Mouse (Mus musculus) hindbrain, embryonic 14.5 days (tissue): ENCODE measurements around the gene Vash1. TPM values are rescaled to one million over a fixed set of nuclear protein-coding genes. Genes with fewer than 3 reads are reported as not detected.
A peak's percentile ranks its signal among the peaks of the same experiment; 100 is the strongest.

Experiments used
- ATAC-seq: fragments of 200-750 bp; cut with Nextera tagmentation; 2 replicates; pipeline ENCODE4 v1.8.0; 2017; ENCODE audit warnings: moderate number of reproducible peaks, mild to moderate bottlenecking, moderate TSS enrichment, moderate library complexity; ENCODE audit not compliant: low FRiP score
- DNase-seq: peaks from one replicate; pipeline ENCODE4 v3.0.0-alpha.2; 2015; ENCODE audit warnings: low spot score
- H3K27ac ChIP-seq: fragments of 300-500 bp; sonication (generic); 2 replicates; pipeline ENCODE4 v1.5.1; 2014; ENCODE audit warnings: mild to moderate bottlenecking, moderate library complexity
- H3K27me3 ChIP-seq: fragments of 300-500 bp; sonication (generic); 2 replicates; pipeline ENCODE4 v1.6.1; 2014; ENCODE audit warnings: mild to moderate bottlenecking, low read length, mixed read lengths; ENCODE audit not compliant: control insufficient read depth, insufficient read depth
- H3K36me3 ChIP-seq: fragments of 300-500 bp; sonication (generic); replicated peaks from 2 replicates; pipeline ENCODE4 v1.6.1; 2014; ENCODE audit not compliant: control insufficient read depth, insufficient read depth
- H3K4me1 ChIP-seq: fragments of 300-500 bp; sonication (generic); replicated peaks from 2 replicates; pipeline ENCODE4 v1.6.1; 2014; ENCODE audit warnings: antibody characterized with exemption, low read length, mixed read lengths; ENCODE audit not compliant: control insufficient read depth, insufficient read depth
- H3K4me2 ChIP-seq: fragments of 300-500 bp; sonication (generic); replicated peaks from 2 replicates; pipeline ENCODE4 v1.6.1; 2014; ENCODE audit warnings: mild to moderate bottlenecking, moderate library complexity
- H3K4me3 ChIP-seq: fragments of 300-500 bp; sonication (generic); replicated peaks from 2 replicates; pipeline ENCODE4 v1.5.1; 2014; ENCODE audit warnings: mild to moderate bottlenecking, low read length
- H3K9ac ChIP-seq: fragments of 300-500 bp; sonication (generic); 2 replicates; pipeline ENCODE4 v1.6.1; 2014
- H3K9me3 ChIP-seq: fragments of 300-500 bp; sonication (generic); 2 replicates; pipeline ENCODE4 v1.6.1; 2016; ENCODE audit warnings: low read length; ENCODE audit not compliant: control insufficient read depth
- WGBS: fragments of 180-500 bp; shearing (Covaris S2); extraction: QIAGEN DNeasy Blood & Tissue Kit; methylation state at CpG from one replicate; pipeline ENCODE4 v1.1.7; 2014; 5-methylcytosine and 5-hydroxymethylcytosine counted together
- polyA plus RNA-seq: library from polyadenylated mRNA; unstranded; fragments of >200 nt; fragmentation: Nextera tagmentation; extraction: Ambion mirVana; gene quantifications from 2 replicates; pipeline ENCODE4 v1.2.1, GENCODE M21; 2014

The Vash1 gene
- polyA plus RNA-seq, 1 experiment from 2014 or later: 31.2 TPM

DNA sequence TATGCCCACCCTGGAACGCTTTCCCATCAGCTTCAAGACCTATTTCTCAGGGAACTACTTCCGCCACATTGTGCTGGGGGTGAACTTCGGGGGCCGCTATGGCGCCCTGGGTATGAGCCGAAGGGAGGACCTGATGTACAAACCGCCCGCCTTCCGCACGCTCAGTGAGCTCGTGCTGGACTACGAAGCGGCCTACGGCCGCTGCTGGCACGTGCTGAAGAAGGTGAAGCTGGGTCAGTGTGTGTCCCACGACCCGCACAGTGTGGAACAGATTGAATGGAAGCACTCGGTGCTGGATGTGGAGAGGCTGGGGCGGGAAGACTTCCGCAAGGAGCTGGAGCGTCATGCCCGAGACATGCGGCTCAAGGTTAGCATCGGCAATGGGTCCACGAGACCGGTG, 10.4 kb downstream of the Vash1 start:
- ATAC-seq (no peak), DNase-seq (no peak)
- no peaks in the 10 kb centered on the region for H3K9me3 ChIP-seq
- H3K4me2 ChIP-seq: no peak overlapping the region
- WGBS: 95% methylated on average over 27 of the region's 27 CpGs
- H3K4me1 ChIP-seq: no peaks in the 10 kb centered on the region
- no peak overlapping the region for H3K27ac ChIP-seq
- no peaks in the 10 kb centered on the region for H3K27me3 ChIP-seq
- H3K4me3 ChIP-seq: no peak overlapping the region
- H3K9ac ChIP-seq: no peak overlapping the region
- H3K36me3 ChIP-seq: peaks cover 79% of the 10 kb centered on the region

DNA sequence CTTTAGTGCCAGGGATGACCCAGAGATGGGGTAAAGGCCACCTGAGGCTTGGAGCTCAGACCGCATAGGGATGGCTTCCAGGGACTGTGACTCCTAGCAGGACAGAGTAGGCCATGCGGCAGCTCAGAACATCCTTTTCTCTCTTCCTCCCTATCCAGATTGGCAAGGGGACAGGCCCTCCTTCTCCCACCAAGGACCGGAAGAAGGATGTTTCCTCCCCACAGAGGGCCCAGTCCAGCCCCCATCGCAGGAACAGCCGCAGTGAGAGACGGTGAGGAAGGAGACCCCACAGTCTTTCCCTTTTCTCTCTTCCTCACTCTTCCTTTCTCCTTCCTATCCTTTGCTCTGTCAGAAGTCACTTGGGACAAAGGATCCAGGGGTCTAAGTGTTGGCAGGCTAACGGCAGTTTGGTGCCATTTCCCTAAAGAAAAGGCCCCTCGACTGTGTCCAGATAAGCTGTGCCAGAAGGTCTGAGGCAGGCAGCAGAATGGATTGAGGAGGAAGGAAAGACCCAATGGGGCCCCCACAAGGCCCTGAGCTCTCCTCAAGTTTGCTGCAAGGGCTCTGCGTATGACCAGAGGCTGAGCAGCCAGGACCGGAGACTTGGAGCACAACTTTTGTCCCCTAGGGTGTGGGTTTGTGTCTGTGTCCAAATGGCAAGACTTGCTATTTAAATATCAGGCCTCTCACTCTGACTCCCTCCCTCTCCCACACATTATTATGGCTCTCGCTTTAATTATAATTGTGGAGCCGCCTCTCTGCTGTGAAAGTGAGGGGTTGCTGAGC, 12.4 kb downstream of the Vash1 start:
- ATAC-seq (no peak), DNase-seq (no peak)
- Histone ChIP-seq H3K36me3 (peaks cover 88% of the 10 kb centered on the region), H3K9me3 (no peaks in the 10 kb centered on the region), H3K27ac (no peak overlapping the region), H3K9ac (no peak overlapping the region), H3K4me2 (no peak overlapping the region), H3K4me1 (no peaks in the 10 kb centered on the region), H3K27me3 (no peaks in the 10 kb centered on the region), H3K4me3 (no peak overlapping the region)
- WGBS: 82% methylated on average over 12 of the region's 12 CpGs

DNA sequence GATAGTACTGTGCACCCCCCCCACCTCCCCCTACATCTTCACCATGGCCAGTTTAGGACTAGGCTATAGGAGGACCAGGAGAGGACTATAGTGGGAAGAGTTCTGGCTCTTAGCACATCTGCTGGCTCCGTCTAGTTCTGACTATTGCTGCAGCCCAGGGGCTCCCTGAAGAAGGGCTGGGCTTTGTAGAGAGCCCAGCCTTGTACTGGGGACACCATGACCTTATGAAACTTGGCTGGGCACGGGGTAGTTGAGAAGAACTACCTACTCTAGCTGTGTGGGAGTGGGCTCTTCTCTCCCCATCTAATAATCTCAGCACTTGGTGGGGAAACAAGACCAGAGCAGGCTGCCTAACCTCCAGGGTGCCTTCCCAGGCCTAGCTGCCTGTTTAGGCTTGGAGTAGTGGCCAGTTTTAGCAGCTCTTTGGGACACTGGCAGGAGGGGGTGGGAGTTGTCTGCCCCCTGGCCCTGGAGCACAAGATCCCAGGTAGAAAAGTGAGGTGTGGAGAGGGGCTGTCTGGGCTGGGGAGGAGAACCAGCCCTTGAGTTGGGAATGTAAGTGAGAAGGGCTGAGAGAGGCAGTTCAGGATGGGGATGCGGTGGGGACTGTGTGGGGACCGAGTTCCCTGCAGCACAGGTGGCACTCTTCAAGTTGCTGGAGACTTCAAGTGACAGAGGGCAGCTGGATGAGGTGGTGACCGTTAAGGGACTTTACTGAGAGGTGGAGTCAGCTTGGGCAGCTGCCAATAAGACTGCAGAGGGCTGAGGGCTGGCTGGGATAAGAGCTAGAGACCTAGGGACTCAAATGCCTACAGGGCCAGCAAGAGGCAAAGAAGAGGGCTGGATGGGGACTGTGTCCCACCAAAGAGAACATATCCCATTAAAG, 14.2 kb downstream of the Vash1 start:
- Histone ChIP-seq H3K27me3 (no peaks in the 10 kb centered on the region), H3K9ac (no peak overlapping the region), H3K27ac (no peak overlapping the region), H3K4me1 (no peaks in the 10 kb centered on the region), H3K4me3 (no peak overlapping the region), H3K36me3 (peaks cover 77% of the 10 kb centered on the region), H3K9me3 (no peaks in the 10 kb centered on the region), H3K4me2 (no peak overlapping the region)
- WGBS: 70% methylated on average over 5 of the region's 5 CpGs
- ATAC-seq: no peak
- DNase-seq: no peak

DNA sequence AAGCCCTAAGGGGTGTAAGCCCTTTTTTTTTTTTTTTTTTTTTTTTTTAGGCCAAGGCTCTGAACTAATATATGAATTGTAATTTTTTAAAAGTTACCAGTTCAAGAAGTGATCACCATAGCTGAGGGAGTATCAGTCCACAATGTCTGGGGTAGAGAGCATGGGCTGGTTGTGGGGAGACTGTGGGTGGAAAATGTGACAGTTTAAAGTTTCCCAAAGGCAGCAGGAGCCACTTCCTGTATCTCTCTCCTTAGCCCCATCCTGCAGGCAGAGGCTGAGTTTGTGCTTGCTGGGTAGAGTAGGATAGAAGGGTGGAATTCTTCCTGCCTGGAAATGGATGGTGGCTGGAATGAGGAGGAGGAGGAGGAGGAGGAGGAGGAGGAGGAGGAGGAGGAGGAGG, 14.9 kb downstream of the Vash1 start:
- no peak overlapping the region for H3K27ac ChIP-seq
- no peaks in the 10 kb centered on the region for H3K27me3 ChIP-seq
- H3K4me3 ChIP-seq: no peak overlapping the region
- H3K36me3 ChIP-seq: peaks cover 70% of the 10 kb centered on the region
- no peaks in the 10 kb centered on the region for H3K9me3 ChIP-seq
- H3K4me2 ChIP-seq: no peak overlapping the region
- no peak for DNase-seq
- ATAC-seq: no peak
- no peaks in the 10 kb centered on the region for H3K4me1 ChIP-seq
- H3K9ac ChIP-seq: no peak overlapping the region

DNA sequence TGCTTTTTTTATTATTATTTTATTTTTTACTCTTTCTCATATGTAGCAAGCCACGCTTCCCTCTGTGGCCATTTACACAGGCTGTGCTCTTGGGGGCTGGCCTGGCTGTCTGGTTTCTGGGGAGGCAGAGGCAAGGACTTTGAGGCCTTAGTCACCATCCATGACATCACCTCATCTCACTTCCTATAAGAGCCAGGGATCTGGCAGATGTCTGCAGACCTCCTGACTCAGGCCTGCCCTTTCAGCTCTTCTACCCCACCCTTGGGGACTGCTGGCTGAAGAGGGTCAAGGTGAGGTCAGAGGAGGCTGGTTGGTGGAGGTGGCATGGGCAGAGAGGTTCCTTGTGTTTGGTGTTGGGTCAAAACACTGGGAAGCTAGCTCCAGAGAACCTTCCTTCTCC, 15.9 kb downstream of the Vash1 start:
- Histone ChIP-seq H3K27me3 (no peaks in the 10 kb centered on the region), H3K4me3 (no peak overlapping the region), H3K4me2 (no peak overlapping the region), H3K9me3 (no peaks in the 10 kb centered on the region), H3K9ac (no peak overlapping the region), H3K4me1 (no peaks in the 10 kb centered on the region), H3K27ac (no peak overlapping the region), H3K36me3 (peaks cover 59% of the 10 kb centered on the region)
- DNase-seq: no peak
- no peak for ATAC-seq
- 82% methylated on average over 1 of the region's 1 CpGs for WGBS

DNA sequence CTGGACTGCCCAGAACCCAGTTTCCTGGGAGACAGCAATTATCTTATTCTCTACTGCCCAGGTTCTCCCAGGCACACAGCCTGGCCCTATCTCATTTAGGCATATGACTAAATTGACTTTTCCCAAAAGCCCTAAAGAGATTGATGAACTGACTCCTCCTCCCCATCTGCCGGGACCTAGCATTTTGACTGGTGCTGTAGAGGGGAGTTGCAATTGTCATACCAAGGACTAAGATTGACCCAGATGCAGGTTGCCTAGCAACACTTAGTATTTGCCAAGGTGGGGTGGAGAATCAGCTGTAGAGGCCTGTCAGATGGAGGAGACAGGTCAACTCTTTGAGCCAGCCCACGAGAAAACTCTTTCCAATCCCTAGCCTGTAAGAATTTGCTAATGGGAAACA, 19.5 kb downstream of the Vash1 start:
- DNase-seq (no peak), ATAC-seq (no peak)
- Histone ChIP-seq H3K9me3 (no peaks in the 10 kb centered on the region), H3K27ac (peak overlapping the region; percentile 81; the same call in 1 of the 2 replicates), H3K4me3 (no peak overlapping the region), H3K27me3 (no peaks in the 10 kb centered on the region), H3K9ac (no peak overlapping the region), H3K36me3 (peaks cover 27% of the 10 kb centered on the region), H3K4me1 (no peaks in the 10 kb centered on the region; the same call in 1 of the 2 replicates), H3K4me2 (no peak overlapping the region)
- 22% methylated on average over 2 of the region's 2 CpGs for WGBS

DNA sequence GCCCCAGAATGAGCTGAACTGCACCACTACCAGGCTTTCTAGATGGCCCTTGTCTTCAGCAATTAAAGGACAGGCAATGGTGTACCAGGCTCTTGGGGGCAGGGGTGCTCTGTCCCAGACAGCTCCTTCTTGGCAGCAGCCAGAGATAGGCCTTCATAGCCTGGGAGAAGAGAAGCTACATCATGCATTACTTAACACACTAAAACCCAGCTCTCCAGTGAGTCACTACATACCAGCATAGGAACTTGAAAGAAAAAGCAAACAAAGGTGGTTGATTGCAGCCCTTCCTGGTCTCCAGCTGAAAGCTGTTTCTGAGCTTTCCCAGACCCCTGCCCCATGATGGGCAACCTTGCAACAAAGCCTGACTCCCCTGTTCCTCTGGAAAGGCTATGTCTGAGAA, 20.0 kb downstream of the Vash1 start:
- peak overlapping the region; percentile 81 for H3K27ac ChIP-seq
- H3K4me2 ChIP-seq: no peak overlapping the region
- H3K4me1 ChIP-seq: no peaks in the 10 kb centered on the region; the same call in 1 of the 2 replicates
- H3K36me3 ChIP-seq: peaks cover 25% of the 10 kb centered on the region
- H3K4me3 ChIP-seq: no peak overlapping the region
- H3K9me3 ChIP-seq: no peaks in the 10 kb centered on the region
- no peak overlapping the region for H3K9ac ChIP-seq
- DNase-seq (no peak), ATAC-seq (no peak)
- no peaks in the 10 kb centered on the region for H3K27me3 ChIP-seq

DNA sequence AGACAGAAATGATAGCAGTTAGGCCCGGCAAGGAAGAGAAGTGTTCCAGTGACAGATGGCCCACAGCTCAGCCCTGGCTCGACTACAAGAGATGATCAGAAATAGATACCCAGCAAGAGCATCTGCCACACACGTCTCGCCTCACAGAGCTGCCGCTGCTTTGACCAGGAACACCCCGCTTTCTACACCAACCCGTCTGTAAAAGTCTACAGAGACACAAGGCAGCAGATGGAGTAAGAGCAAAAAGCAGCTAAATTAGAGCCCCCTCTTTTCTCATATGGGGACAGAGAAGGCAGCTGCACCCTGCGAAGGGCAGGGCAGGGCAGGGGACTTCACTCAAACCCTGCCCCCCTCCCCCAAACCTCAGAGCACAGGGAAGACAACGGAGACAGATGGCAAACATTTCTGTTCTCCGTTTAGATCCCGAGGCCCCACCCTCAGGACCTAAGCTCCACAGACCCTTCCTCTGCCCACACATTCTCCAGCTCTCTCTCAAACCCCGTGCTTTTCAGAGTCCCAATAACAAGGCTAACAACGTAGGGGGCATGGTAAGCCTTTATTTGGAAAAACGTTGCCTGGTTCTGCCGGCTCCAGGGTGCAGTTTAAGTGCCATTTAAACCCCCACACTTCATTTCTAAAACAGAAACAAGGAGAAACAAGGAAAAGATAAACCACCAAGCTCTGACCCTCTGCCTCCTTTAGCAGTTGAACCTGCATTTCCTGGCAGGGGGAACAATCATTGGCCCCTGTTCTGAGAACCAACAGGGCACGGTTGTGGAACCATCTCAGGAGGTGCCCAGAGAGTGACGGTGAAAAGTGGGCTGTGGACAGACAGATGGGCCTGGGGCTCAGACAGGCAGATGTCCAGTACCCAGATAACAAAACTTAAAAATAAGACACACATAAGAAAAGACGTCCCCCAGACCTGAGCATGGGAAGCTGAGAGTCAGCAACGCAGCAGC, 21.7 kb downstream of the Vash1 start:
- peak; percentile 59; the same call in 1 of the 2 replicates for ATAC-seq

More for the DNA sequence above, 21.7 kb downstream of the Vash1 start:
- peaks cover 12% of the 10 kb centered on the region for H3K36me3 ChIP-seq
- WGBS: 22% methylated on average over 19 of the region's 19 CpGs
- DNase-seq: peak; percentile 37
- no peaks in the 10 kb centered on the region for H3K27me3 ChIP-seq
- no peaks in the 10 kb centered on the region for H3K9me3 ChIP-seq
- H3K9ac ChIP-seq: peak overlapping the region; percentile 29
- no peaks in the 10 kb centered on the region; the same call in 1 of the 2 replicates for H3K4me1 ChIP-seq
- H3K4me3 ChIP-seq: no peak overlapping the region
- H3K4me2 ChIP-seq: 0 out of 2 replicates have a peak overlapping the region, but pooled peaks have one; percentile 9
- H3K27ac ChIP-seq: peak overlapping the region; percentile 81
